Mouse (Mus musculus) E14TG2a.4 (cell line): Measurements from ENCODE around the gene Topbp1.
A peak's percentile ranks its signal among the peaks of the same experiment; 100 is the strongest.

ENCODE experiments used
- H3K27me3 ChIP-seq: 2 replicates; pipeline ENCODE4 v1.6.1; 2014; ENCODE audit warnings: low read length, control low read depth; ENCODE audit not compliant: insufficient read depth
- H3K36me3 ChIP-seq: 2 replicates; pipeline ENCODE4 v1.6.1; 2014; ENCODE audit warnings: low read length, control low read depth; ENCODE audit not compliant: insufficient read depth
- H3K4me1 ChIP-seq: replicated peaks from 2 replicates; pipeline ENCODE4 v1.6.1; 2014; ENCODE audit warnings: low read depth, low read length, control low read depth
- H3K4me3 ChIP-seq: replicated peaks from 2 replicates; pipeline ENCODE4 v1.5.1; 2014; ENCODE audit warnings: mild to moderate bottlenecking, low read length
- H3K9me3 ChIP-seq: 2 replicates; pipeline ENCODE4 v1.6.1; 2014; ENCODE audit warnings: low read length, control low read depth
- CTCF ChIP-seq: conservative IDR thresholded peaks from 2 replicates; pipeline ENCODE4 v1.5.1; 2014; ENCODE audit warnings: low read length
- NANOG ChIP-seq: IDR thresholded peaks from 2 replicates; pipeline ENCODE4 v1.6.1; 2014; ENCODE audit warnings: borderline replicate concordance, low read length, mixed read lengths
- POU5F1 ChIP-seq: IDR thresholded peaks from 2 replicates; pipeline ENCODE4 v1.6.1; 2014; ENCODE audit warnings: low read length, borderline replicate concordance

Topbp1 gene

GRCm38 (mm10) chr9:103360642-103361041, 55.6 kb downstream of the Topbp1 start:
- H3K36me3 ChIP-seq, result peaks cover 84% of the 10 kb centered on the region
- H3K9me3 ChIP-seq, result no peaks in the 10 kb centered on the region
- H3K4me1 ChIP-seq, result peaks cover 55% of the 10 kb centered on the region
- H3K4me3 ChIP-seq, result no peak overlapping the region
- no peak for TF ChIP-seq CTCF
- TF ChIP-seq NANOG, result no peak
- TF ChIP-seq POU5F1, result no peak
- H3K27me3 ChIP-seq, result no peaks in the 10 kb centered on the region

GRCm38 (mm10) chr9:103363088-103363487, 58.1 kb downstream of the Topbp1 start:
- Histone ChIP-seq H3K4me1 (peaks cover 63% of the 10 kb centered on the region), H3K9me3 (no peaks in the 10 kb centered on the region), H3K36me3 (peaks cover 60% of the 10 kb centered on the region), H3K27me3 (no peaks in the 10 kb centered on the region), H3K4me3 (peak overlapping the region; percentile 94)
- TF ChIP-seq POU5F1, result no peak
- TF ChIP-seq CTCF, result no peak
- no peak for TF ChIP-seq NANOG

- Histone ChIP-seq H3K4me3 (peak overlapping the region; percentile 94), H3K36me3 (peaks cover 52% of the 10 kb centered on the region), H3K9me3 (no peaks in the 10 kb centered on the region), H3K4me1 (peaks cover 57% of the 10 kb centered on the region), H3K27me3 (no peaks in the 10 kb centered on the region)
- TF ChIP-seq NANOG (no peak), POU5F1 (no peak), CTCF (no peak)
Observed at GRCm38 (mm10) chr9:103363730-103364417, 58.9 kb downstream of the Topbp1 start.

- peak overlapping the region; percentile 94 for H3K4me3 ChIP-seq
- peaks cover 50% of the 10 kb centered on the region for H3K4me1 ChIP-seq
- peaks cover 43% of the 10 kb centered on the region for H3K36me3 ChIP-seq
- no peaks in the 10 kb centered on the region for H3K27me3 ChIP-seq
- TF ChIP-seq POU5F1 (no peak), NANOG (no peak), CTCF (no peak)
- no peaks in the 10 kb centered on the region for H3K9me3 ChIP-seq
Observed at GRCm38 (mm10) chr9:103364601-103365289, 59.7 kb downstream of the Topbp1 start.

- TF ChIP-seq CTCF (no peak), POU5F1 (no peak), NANOG (no peak)
Observed at GRCm38 (mm10) chr9:103365290-103366247, 60.6 kb downstream of the Topbp1 start, which contains the start of gene Cdv3. Gene Cdv3, minus strand, starts transcription at chr9:103365840.

GRCm38 (mm10) chr9:103366356-103366755, 61.3 kb downstream of the Topbp1 start:
- Histone ChIP-seq H3K4me3 (peak overlapping the region; percentile 75), H3K9me3 (no peaks in the 10 kb centered on the region), H3K36me3 (peaks cover 27% of the 10 kb centered on the region), H3K4me1 (peaks cover 37% of the 10 kb centered on the region), H3K27me3 (no peaks in the 10 kb centered on the region)
- TF ChIP-seq NANOG (no peak), POU5F1 (no peak), CTCF (no peak)

More at GRCm38 (mm10) chr9:103365290-103366247, 60.6 kb downstream of the Topbp1 start, which contains the start of gene Cdv3:
- Histone ChIP-seq H3K27me3 (no peaks in the 10 kb centered on the region), H3K36me3 (peaks cover 35% of the 10 kb centered on the region), H3K9me3 (no peaks in the 10 kb centered on the region), H3K4me3 (peak within 1 kb of the TSS; percentile 94), H3K4me1 (peaks cover 42% of the 10 kb centered on the region)

- no peaks in the 10 kb centered on the region; the same call in 1 of the 2 replicates for H3K36me3 ChIP-seq
- peaks cover 40% of the 10 kb centered on the region for H3K4me1 ChIP-seq
- TF ChIP-seq NANOG, result no peak
- no peak for TF ChIP-seq POU5F1
- no peak for TF ChIP-seq CTCF
- no peaks in the 10 kb centered on the region for H3K9me3 ChIP-seq
- H3K4me3 ChIP-seq, result no peak overlapping the region
- H3K27me3 ChIP-seq, result no peaks in the 10 kb centered on the region
Observed at GRCm38 (mm10) chr9:103369951-103370350, 64.9 kb downstream of the Topbp1 start.
